Mouse (Mus musculus): ENCODE measurements around the gene Pgbd1. TPM values are rescaled to one million over a fixed set of nuclear protein-coding genes. Genes with fewer than 3 reads are reported as not detected.

The Pgbd1 gene
- total RNA-seq, 4 experiments from 2014 or later: 0.75 to 1.9 (median 1.1) TPM

DNA sequence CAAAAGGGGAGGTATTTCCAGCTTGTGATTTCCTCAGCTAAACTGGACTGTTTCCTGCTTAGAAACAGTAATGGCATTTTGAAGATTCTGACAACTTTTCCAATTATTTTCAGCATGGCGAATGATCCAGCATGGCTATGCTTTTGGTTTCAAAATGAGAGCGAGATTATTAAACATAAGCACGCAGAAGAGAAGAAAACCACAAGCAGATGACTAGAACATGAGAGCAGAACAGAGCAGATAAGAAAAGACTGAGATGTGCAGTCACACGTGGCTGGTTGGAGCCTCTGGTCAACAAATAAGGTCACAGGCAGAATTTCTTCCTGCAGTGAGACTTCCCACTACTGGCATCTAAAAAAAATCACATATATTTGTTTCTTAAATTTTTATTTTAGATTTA, 25.6 kb downstream of the Pgbd1 start:
- no peak for DNase-seq

DNA sequence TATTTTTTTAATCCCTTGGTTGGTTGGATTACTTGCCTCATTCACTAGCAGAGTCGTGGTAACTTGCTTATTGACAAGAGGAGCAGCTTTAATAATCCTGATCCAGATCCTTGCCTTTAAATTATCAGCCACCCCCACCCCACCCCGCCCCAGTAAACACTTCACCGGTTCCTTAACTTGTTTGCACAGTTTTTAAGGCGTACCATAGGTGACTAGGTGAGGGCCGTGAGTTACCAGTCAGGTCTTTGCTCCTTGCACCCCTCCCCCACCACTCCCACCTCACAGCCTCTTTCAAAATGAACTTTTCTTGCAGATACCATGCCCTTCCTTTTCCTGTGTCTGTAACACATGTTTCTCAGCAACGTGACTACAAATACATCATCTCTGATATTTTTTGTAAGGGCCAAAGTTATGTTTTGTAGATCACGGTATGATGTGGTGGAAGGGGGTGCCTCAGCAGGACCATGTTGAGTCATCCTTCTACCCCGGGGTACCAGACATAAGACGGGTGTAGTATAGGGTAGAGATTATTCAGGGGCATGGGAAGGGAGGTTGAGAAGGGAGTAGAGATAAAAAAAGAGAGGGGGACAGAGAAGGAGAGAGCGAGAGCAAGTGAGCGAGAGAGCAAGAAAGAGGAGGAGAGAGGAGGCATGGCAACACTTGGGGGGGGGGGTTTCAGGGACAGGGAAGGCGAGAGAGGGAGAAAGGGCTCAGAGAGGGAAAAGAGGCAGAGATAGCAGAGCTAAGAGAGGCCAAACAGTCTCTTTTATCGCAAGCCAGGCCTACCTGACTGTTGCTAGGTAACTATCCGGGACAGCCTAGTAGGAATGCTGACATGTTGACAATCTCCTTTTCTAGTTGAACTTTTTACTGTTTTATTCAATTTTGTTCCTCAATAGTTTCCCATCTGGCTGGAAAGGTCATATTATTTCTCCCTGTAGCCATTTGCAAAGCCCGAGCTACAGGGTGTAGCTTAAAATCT, 26.3 kb downstream of the Pgbd1 start:
- no peak for DNase-seq

DNA sequence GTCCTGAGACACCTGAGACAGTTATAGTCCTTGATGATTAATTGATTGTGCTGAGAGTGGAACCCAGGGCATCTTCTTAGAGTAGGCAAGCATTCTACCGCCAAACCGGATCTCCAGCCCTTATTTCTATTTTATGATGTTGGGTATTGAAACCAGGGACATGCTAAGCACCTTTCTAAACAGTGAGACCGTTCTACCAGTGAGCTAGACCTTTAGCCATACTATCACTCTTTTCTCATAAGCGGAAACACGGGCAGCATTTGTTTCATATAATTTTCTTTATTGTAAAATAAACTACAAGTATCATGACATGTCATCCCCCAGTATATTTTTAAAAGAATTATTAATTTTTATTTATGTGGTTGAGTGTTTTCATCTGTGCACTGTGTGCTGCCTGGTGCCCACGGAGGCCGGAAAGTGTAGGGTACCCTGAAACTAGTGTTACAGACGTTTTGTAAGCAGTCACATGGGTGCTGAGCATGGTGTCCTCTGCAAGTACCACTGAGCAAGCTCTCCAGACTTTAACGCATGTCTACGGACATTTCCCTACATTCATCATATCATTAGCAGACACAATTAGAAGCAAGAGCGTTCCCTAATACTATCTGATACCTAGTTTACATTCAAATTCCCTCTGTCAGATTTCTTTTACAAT, 31.9 kb downstream of the Pgbd1 start:
- no peak for DNase-seq

DNA sequence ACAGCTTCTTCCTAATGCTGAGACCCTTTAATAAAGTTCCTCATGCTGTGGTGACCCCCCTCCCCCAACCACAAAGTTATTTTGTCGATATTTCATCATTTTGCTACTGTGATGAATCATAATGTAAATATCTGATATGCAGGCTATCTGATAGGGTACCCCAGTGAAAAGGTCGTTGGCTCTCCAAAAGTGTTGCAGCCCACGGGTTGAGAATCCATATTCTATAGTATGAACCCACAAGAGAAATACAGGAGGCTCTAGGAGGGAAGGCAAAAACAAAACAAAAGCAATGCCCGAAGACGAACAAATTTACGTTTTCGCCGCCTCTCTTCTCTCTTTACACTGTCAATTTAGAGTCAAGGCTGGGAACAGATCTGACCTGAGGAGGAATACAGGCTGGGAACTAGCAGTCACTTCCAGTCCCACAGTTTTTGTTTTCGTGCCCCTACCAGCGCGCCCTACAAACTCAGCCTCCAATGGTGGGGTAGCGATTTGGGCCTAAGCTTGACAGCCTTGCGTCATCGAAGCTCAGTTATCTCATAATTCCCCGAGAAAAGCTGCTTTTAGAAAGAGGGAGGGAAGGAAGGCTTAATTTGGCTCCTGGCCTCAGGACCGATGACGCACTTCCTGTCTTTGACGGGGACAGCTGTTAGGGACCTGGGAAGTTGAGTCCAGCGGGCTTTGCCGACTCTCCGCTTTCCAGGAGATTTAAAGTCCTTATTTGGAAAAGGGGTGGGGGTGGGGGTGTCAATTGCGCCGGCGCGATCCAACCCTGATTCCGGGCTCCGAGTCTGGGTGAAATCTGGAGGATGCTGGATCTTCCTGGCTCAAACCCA, 32.7 kb downstream of the Pgbd1 start:
- peak; percentile 87 for DNase-seq

DNA sequence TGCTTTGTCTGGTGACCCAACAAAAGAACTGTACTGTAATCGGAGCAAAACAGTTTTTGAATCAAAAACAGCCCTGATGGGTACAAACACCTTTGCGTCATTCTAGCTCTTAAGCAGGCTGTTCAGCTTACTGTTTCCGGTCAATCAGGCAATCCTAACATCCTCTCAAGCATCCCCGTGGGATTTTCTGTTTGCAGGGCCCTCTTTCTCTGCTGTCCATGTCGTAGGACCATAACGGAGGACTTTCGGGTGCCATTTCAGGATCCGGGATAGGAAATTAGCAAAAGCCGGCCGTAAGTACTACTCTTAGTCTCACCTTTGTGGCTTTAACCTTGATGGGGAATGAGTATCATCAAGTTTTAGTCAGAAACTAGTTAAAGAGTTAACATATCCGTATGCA, 33.5 kb downstream of the Pgbd1 start:
- no peak for DNase-seq

DNA sequence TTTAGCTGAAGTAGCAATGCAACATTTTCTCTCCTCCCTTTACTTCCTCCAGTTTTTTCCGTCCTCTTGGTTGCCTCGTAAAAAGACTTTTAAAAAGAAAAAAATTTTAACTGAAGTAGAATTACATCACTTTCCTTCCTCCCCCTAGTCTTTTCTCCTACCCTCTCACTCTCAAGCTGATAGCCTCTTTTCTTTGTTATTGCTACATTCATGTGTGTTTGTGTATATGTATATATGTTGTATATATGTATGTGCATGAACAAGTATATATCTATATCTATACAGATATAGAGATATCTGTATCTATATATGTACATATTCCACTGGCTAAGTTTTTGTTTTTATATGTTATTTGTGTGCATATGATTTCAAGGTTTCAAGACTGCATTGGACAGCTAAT, 38.0 kb downstream of the Pgbd1 start:
- no peak for DNase-seq

DNA sequence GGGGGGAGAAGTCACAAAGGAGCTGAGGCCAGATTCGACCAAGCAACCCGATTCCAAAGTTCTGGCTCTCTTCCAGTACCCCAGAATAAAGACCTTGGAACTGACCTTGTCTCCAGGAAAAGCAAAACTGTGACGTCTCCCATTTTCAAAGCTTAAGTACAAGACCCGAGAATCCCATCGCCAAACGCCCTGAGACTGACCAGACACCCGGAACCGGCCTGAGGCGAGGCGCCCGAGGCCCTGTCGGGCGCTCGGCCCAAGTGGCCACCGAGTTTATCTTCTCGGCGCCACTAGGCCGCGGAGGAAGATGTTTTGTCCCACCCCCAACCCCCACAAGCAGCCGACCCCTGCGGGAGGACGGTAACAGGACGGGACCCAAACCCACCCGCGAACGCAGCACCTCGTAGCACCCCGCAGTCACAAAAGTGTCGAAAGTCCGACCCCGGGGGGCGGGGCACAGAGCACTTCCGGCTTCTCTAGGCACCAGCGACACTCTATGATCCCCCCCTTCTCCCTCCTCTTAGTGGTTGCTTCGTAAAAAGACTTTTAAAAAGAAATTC, 38.5 kb downstream of the Pgbd1 start, which contains the start of gene Zkscan3:
Zkscan3 (minus strand) TSS at position 469 of the 560 bp plus-strand sequence.
- peak; percentile 68 for DNase-seq

DNA sequence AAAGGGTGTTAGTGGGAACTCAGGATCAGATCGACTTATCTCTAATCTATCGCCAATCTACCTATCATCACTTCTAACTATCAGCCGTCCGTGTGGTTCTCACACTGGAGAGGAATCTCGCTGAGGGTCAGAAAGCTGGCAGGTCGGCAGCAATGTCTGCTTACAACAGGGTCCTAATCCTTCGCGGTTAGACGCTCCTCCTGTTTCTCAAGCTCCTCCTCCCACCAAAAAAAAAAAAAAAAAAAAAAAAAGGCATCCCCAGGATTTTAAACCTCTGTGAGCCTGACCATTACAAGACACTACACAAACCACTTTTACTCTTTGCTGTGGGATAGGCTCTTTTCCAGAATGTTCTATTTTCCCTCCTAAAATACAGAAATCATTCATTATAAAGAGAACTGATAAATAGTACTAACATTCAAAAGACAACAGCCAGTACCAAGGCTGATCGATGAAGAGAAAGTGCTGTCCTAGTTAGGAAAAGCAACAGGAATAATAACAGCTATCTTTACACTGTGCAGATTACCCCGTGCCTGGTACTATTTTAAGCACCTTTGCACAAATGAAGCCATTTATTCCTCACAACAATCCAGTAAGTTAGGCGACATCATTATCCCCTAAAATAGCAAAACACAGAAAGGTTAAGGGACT, 39.1 kb downstream of the Pgbd1 start:
- no peak for DNase-seq

DNA sequence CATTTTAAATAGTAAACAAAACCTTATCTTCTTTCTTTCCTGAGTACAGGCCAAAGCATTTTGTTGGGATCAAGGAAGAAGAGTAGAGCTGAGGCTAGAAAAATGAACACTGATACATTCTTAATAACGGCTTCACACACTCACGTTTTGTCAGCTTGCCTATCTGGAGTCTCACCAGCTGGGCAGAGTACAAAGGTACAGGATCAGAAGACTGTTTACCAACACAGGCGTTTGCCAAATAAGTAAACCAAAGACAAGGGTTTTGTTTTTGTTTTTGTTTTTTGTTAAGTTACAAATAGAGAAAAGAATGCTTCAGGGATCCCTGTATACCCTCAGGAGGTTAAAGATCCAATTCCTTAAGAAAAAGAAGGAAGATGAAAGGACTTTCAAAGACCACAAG, 39.7 kb downstream of the Pgbd1 start:
- DNase-seq: no peak

DNA sequence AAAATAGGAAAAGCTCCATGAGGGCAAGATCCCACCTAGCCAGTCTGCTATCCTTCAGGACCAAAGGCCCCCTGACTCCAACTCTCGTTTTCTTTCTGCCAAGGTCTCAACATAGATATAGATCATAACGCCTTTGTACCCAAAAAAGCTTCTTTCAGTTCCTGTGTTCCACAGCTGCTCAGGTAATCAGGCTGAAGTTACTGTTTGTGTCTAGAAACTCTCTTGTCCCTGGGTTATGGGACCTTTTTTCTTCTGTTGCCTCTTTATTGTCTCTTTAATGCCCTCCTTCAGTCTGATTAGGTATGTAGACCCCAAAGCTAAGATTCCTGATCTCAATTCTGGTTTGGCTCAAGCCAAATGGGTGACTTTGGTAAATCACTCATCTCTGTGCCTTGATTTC, 43.4 kb downstream of the Pgbd1 start:
- no peak for DNase-seq

DNA sequence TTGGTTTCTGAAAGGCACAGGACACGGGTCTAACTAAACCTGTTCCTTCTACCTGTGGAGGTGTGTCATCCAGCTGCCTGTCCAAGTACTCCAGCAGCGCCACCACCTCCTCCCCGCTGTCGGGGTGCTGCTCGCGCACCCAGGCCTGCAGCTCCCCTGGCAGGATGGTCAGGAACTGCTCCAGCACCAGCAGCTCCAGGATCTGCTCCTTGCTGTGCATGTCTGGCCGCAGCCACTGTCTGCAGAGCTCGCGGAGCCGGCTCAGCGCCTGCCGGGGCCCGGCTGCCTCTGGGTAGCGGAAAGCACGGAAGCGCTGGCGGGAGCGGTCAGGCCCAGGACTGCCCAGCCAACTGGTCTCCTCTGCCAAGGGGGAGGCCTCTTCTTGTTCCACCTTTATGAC, 44.8 kb downstream of the Pgbd1 start:
- DNase-seq: peak; percentile 32

DNA sequence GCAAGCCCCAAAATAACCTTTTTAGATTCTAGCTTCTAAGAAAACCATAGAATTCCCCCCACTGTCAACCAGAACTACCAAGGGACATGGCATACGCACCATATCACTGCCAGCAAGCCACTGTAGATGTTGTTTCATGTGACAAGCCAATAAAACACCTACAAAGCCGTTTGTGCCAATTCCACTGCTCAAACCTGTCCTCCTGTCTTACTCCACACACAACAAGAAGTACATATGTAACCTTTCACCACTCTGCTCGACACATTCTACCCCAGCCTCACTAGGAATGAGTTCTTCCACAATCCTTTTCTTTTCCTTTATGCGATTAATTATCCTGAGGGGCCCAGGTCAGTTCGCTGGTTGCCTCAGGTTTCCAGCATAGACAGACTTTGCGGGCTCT, 45.2 kb downstream of the Pgbd1 start:
- no peak for DNase-seq

DNA sequence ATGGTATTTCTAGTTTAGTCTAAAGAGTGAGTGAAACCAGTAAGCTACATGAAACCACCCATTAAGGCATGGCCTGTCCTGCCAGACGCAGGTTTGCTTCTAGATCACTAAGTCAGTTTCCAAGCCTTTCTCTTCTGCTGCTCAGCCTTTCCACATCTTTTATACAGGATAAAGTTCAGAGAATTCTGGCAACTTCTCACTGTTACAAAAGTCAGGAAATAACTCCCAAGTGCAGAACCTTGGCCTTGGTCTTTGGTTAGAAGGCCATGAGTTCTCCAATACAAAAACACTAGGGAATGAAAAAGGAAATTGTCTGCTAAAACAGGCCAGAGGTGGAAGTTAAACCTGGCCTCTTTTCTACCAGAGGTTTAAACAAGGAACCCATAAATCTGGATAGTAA, 45.6 kb downstream of the Pgbd1 start:
- DNase-seq: no peak

DNA sequence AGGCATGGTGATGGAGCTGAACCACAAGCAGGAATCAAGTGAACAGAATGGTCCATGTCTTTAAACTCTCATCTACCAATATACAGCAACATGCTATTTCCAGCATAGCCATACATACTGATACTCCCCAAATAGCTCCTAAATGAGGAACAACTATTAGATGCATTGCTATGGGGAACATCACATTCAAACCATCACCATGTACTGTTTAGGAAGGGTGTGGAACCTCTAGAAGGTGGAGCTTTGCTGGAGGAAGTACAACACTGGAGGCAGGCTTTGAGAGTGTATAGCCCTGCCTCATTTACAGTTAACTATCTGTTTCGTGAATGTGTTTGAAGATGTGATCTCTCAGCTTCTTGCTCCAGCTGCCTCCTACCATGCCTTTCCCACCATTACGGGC, 63.1 kb downstream of the Pgbd1 start:
- no peak for DNase-seq

DNA sequence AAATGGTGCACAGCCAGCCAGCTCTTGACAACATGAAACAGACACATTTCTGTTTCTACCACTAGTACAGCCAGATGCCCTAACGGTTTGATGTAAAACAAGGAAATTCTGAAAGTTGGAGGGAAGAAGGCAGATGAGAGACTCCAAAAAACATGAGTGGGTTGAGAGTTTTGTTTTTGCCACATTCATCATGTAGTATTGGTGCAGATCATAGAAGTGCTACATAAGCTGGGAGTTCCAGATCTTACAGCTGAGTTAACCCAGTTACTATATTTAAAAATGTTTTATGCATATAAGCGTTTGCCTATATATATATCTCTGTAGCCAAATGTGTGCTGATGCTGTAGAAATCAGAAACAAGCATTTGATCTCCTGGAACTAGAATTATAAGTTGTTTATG, 68.2 kb downstream of the Pgbd1 start:
- DNase-seq: no peak

Small RNAs within 50 kb of the gene (microRNA-seq; reads per million reads assigned to microRNA genes)
- gene Mir1896 (0 reads per million in 2 experiments), gene Mir6942 (0 to 0.50 reads per million in 2 experiments)

Other genes starting within 250 kb of the Pgbd1 start
- gene Gpx5, start 148.3 kb downstream of the Pgbd1 start, total RNA-seq (2022): not detected
- gene Gpx6, start 128.9 kb downstream of the Pgbd1 start, total RNA-seq (2022): not detected
- not detected for gene Olfr1367, start 94.1 kb downstream of the Pgbd1 start, total RNA-seq (2022)
- 10 to 100 TPM in 3 of 4 experiments, 1 to 10 TPM in 1; 9.6 to 12.8 (median 11.1) TPM for gene Zscan12, start 78.2 kb downstream of the Pgbd1 start, total RNA-seq (2022)
- 10 to 100 TPM; 55.7 to 74.1 (median 68.0) TPM for gene Zkscan3, start 38.3 kb downstream of the Pgbd1 start, total RNA-seq (2022)
- gene Zscan26, start 12.7 kb upstream of the Pgbd1 start, total RNA-seq (2022): 10 to 100 TPM; 41.9 to 57.9 (median 51.1) TPM
- 1 to 10 TPM; 1.2 to 2.1 (median 1.8) TPM for gene Nkapl, start 27.5 kb upstream of the Pgbd1 start, total RNA-seq (2022)
- gene Zkscan4, start 37.8 kb upstream of the Pgbd1 start, total RNA-seq (2022): 1 to 10 TPM; 2.5 to 4.9 (median 3.8) TPM
- gene Gm10065, start 38.4 kb upstream of the Pgbd1 start, total RNA-seq (2022): not detected
- gene AK157302, start 54.2 kb upstream of the Pgbd1 start, total RNA-seq (2022): 10 to 100 TPM in 2 of 4 experiments, 1 to 10 TPM in 2; 7.8 to 11.5 (median 10.3) TPM
- 10 to 100 TPM; 48.5 to 62.2 (median 55.3) TPM for gene Gm11273, start 60.4 kb upstream of the Pgbd1 start, total RNA-seq (2022)
- 10 to 100 TPM; 20.4 to 30.2 (median 26.0) TPM for gene Zkscan8, start 90.1 kb upstream of the Pgbd1 start, total RNA-seq (2022)
- not detected for gene Olfr1366, start 101.8 kb upstream of the Pgbd1 start, total RNA-seq (2022)
- not detected for gene Olfr1535, start 118.8 kb upstream of the Pgbd1 start, total RNA-seq (2022)
- not detected for gene Olfr1364, start 140.7 kb upstream of the Pgbd1 start, total RNA-seq (2022)
- gene Olfr1362, start 173.0 kb upstream of the Pgbd1 start, total RNA-seq (2022): not detected
- gene Olfr11, start 201.5 kb upstream of the Pgbd1 start, total RNA-seq (2022): not detected
- not detected for gene Olfr1361, start 222.3 kb upstream of the Pgbd1 start, total RNA-seq (2022)
- not detected for gene Olfr1360, start 236.3 kb upstream of the Pgbd1 start, total RNA-seq (2022)

All from adrenal gland, adult 8-10 months (tissue).